Mouse (Mus musculus) bone marrow, adult 2 months (tissue): ENCODE measurements around the gene Gm11011. TPM values are rescaled to one million over a fixed set of nuclear protein-coding genes. Genes with fewer than 3 reads are reported as not detected.

Source experiments
- H3K27ac ChIP-seq: fragments of 200-500 bp; 2 replicates; pipeline ENCODE4 v1.5.1; 2012; ENCODE audit warnings: low read depth, mild to moderate bottlenecking, control low read depth, inconsistent platforms, low read length; ENCODE audit not compliant: control insufficient read depth, poor library complexity, insufficient read depth
- H3K4me1 ChIP-seq: fragments of 200-500 bp; 2 replicates; pipeline ENCODE4 v1.6.1; 2011; ENCODE audit warnings: low read length; ENCODE audit not compliant: control insufficient read depth, insufficient read depth
- H3K4me3 ChIP-seq: fragments of 200-500 bp; replicated peaks from 2 replicates; pipeline ENCODE3; 2011; ENCODE audit warnings: mild to moderate bottlenecking, low read depth, low read length, control low read depth; ENCODE audit not compliant: control insufficient read depth
- CTCF ChIP-seq: fragments of 200-500 bp; IDR thresholded peaks from 2 replicates; pipeline ENCODE4 v1.5.1; 2011; ENCODE audit warnings: low read length, control low read depth; ENCODE audit not compliant: control insufficient read depth, insufficient read depth
- POLR2A ChIP-seq: fragments of 200-500 bp; IDR thresholded peaks from 2 replicates; pipeline ENCODE4 v1.6.1; 2011; ENCODE audit warnings: low read depth, mild to moderate bottlenecking, control low read depth, low read length, borderline replicate concordance; ENCODE audit not compliant: control insufficient read depth
- WGBS: fragments of 180-500 bp; shearing (Covaris S2); methylation state at CpG from one replicate; pipeline ENCODE4 v1.1.7; 2018; 5-methylcytosine and 5-hydroxymethylcytosine counted together
- polyA plus RNA-seq: library from polyadenylated mRNA; stranded (reverse); fragments of >200 nt; gene quantifications from 2 replicates; pipeline ENCODE4 v1.2.4, GENCODE M21; 2011; ENCODE audit warnings: low replicate concordance; ENCODE audit not compliant: missing spikeins, insufficient read depth, insufficient read length

Gene Gm11011
- polyA plus RNA-seq, 1 experiment: not detected

- no peak overlapping the region for H3K27ac ChIP-seq
- 79% methylated on average over 8 of the region's 8 CpGs for WGBS
- no peak for TF ChIP-seq CTCF
- TF ChIP-seq POLR2A: no peak
- H3K4me3 ChIP-seq: no peak overlapping the region
- H3K4me1 ChIP-seq: no peaks in the 10 kb centered on the region; the same call in 1 of the 2 replicates
These were observed 10.4 kb upstream of the Gm11011 start for GRCm38 (mm10) chr2:169597971-169598370.

GRCm38 (mm10) chr2:169597357-169597756, 9.8 kb upstream of the Gm11011 start:
- Histone ChIP-seq H3K4me1 (no peaks in the 10 kb centered on the region; the same call in 1 of the 2 replicates), H3K27ac (no peak overlapping the region), H3K4me3 (no peak overlapping the region)
- WGBS: 78% methylated on average over 6 of the region's 6 CpGs
- TF ChIP-seq POLR2A (no peak), CTCF (no peak)

GRCm38 (mm10) chr2:169593742-169594141, 6.2 kb upstream of the Gm11011 start:
- TF ChIP-seq CTCF (no peak), POLR2A (no peak)
- Histone ChIP-seq H3K4me1 (no peaks in the 10 kb centered on the region), H3K4me3 (no peak overlapping the region), H3K27ac (no peak overlapping the region)
- WGBS: 49% methylated on average over 3 of the region's 3 CpGs

GRCm38 (mm10) chr2:169590412-169590811, 2.9 kb upstream of the Gm11011 start:
- no peak overlapping the region for H3K27ac ChIP-seq
- H3K4me3 ChIP-seq: no peak overlapping the region
- TF ChIP-seq POLR2A: no peak
- no peak for TF ChIP-seq CTCF
- 80% methylated on average over 8 of the region's 8 CpGs for WGBS
- no peaks in the 10 kb centered on the region for H3K4me1 ChIP-seq

- Histone ChIP-seq H3K27ac (no peak overlapping the region), H3K4me1 (no peaks in the 10 kb centered on the region), H3K4me3 (no peak overlapping the region)
- WGBS: 89% methylated on average over 10 of the region's 10 CpGs
- TF ChIP-seq CTCF (no peak), POLR2A (no peak)
These were observed 2.2 kb upstream of the Gm11011 start for GRCm38 (mm10) chr2:169589697-169590096.

GRCm38 (mm10) chr2:169586688-169587087, 857 bp downstream of the Gm11011 start:
- no peak for TF ChIP-seq CTCF
- no peak for TF ChIP-seq POLR2A
- H3K27ac ChIP-seq: no peak overlapping the region
- H3K4me3 ChIP-seq: no peak overlapping the region
- no peaks in the 10 kb centered on the region for H3K4me1 ChIP-seq
- 77% methylated on average over 3 of the region's 3 CpGs for WGBS

GRCm38 (mm10) chr2:169585631-169586285, 1.8 kb downstream of the Gm11011 start:
- WGBS: 79% methylated on average over 12 of the region's 12 CpGs
- H3K4me1 ChIP-seq: no peaks in the 10 kb centered on the region
- H3K27ac ChIP-seq: no peak overlapping the region
- TF ChIP-seq POLR2A: no peak
- no peak for TF ChIP-seq CTCF
- no peak overlapping the region for H3K4me3 ChIP-seq

GRCm38 (mm10) chr2:169584745-169585456, 2.6 kb downstream of the Gm11011 start:
- Histone ChIP-seq H3K4me3 (no peak overlapping the region), H3K27ac (no peak overlapping the region), H3K4me1 (no peaks in the 10 kb centered on the region)
- TF ChIP-seq POLR2A: no peak
- no peak for TF ChIP-seq CTCF
- 85% methylated on average over 15 of the region's 15 CpGs for WGBS

GRCm38 (mm10) chr2:169583476-169583875, 4.1 kb downstream of the Gm11011 start:
- no peaks in the 10 kb centered on the region for H3K4me1 ChIP-seq
- 77% methylated on average over 3 of the region's 3 CpGs for WGBS
- no peak overlapping the region for H3K27ac ChIP-seq
- no peak overlapping the region for H3K4me3 ChIP-seq
- TF ChIP-seq CTCF (no peak), POLR2A (no peak)
